Mouse (Mus musculus) MEL (cell line): ENCODE data around the gene Nos1.

Experiments
- CTCF ChIP-seq, 3 experiments: IDR thresholded peaks in 2 of 3; conservative IDR thresholded peaks in 1 of 3; 2 replicates each; pipeline ENCODE4 v1.5.1; 2011 to 2012; ENCODE audit warnings: low read length in 3 of 3, low read depth in 2 of 3, mild to moderate bottlenecking in 2 of 3, improper control_type of control experiment in 1 of 3, inconsistent platforms in 1 of 3, mixed read lengths in 1 of 3, moderate library complexity in 1 of 3; ENCODE audit not compliant: control insufficient read depth in 1 of 3, insufficient read depth in 1 of 3, poor library complexity in 1 of 3, severe bottlenecking in 1 of 3
- POLR2AphosphoS5 ChIP-seq: IDR thresholded peaks from 2 replicates; pipeline ENCODE4 v1.6.1; 2012; ENCODE audit warnings: low read depth, borderline replicate concordance, mild to moderate bottlenecking, inconsistent platforms, low read length, moderate library complexity, mixed read lengths
- SIN3A ChIP-seq: IDR thresholded peaks from 2 replicates; pipeline ENCODE4 v1.6.1; 2012; ENCODE audit warnings: low read length, improper control_type of control experiment, inconsistent platforms
- ZC3H11A ChIP-seq: IDR thresholded peaks from 2 replicates; pipeline ENCODE4 v1.6.1; 2012; ENCODE audit warnings: low read depth, mild to moderate bottlenecking, inconsistent platforms, low read length, improper control_type of control experiment

DNA sequence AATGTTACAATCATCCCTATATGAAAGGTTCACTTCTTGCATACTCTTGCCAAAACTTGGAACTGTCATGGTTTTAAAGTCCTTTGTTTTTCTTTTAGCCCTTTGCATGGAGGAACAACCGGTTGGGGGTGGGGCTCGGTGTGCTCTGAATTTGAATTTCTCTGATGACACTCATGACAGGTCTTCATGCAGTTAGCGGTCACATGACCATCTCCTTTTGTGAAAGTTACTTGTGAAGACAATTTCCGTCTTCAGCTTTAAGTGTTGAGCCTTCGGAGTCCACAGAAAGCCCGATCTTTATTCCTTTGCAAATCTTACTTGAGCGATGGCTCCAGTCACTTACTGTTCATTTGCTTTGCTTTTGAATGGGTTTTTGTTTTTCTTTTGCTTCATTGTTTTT lies 30.1 kb downstream of the Nos1 start:
- TF ChIP-seq ZC3H11A (no peak), SIN3A (no peak), POLR2AphosphoS5 (no peak), CTCF (IDR thresholded peaks at IDR 0.05 in 2 of 3, conservative IDR thresholded peaks at IDR 0.05 in 1 of 3; ENCODE audit: control insufficient read depth in 1 of 3, insufficient read depth in 1 of 3, low read depth in 2 of 3, low read length in 3 of 3, poor library complexity in 1 of 3, severe bottlenecking in 1 of 3) (no peak)
